ENCODE assay signal across 8 mouse cellular contexts in the genomic region with DNA sequence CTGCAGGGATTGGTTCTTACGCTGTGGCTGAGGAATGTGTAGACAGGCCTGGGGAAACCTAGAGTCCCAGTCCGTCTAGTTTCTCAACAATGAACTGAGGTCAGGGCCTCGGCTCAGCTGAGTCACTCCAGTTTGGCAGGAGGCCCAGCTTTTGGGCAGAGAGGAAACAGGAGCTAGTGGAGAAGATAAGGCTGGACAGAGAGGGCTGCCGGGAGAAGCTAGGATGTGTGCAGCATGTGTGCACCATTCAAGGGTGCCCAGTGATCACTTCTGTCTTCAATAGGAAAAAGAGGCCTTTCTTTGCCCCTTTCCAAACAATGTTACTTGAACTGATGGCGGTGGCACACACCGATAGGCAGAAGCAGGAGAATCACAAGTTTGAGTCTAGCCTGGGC. TPM values are rescaled to one million over a fixed set of nuclear protein-coding genes. Genes with fewer than 3 reads are reported as not detected.
DNase-seq lines count a peak whose midpoint lies in the region; ATAC-seq and TF ChIP-seq lines count a peak whose summit lies in the region.

No protein-coding gene starts in this region.

- no peak overlapping the region for H3K9ac ChIP-seq in midbrain, embryonic 11.5 days (ENCODE audit: low read length)
- H3K9ac ChIP-seq in midbrain, embryonic 15.5 days: no peak overlapping the region
- H3K9ac ChIP-seq in lung, embryonic 14.5 days: no peak overlapping the region
- H3K9ac ChIP-seq in stomach, embryonic 14.5 days (replicated peaks; ENCODE audit: low read depth, low read length): no peak overlapping the region

- no peak for TF ChIP-seq CTCF in lung, embryonic 14.5 days (IDR thresholded peaks at IDR 0.05; ENCODE audit: low read depth)

- H3K27me3 ChIP-seq in midbrain, embryonic 11.5 days (ENCODE audit: control insufficient read depth, insufficient read depth, low read length): no peaks in the 10 kb centered on the region; the same call in 1 of the 2 replicates
- no peaks in the 10 kb centered on the region for H3K27me3 ChIP-seq in midbrain, embryonic 15.5 days (replicated peaks)
- H3K27me3 ChIP-seq in lung, embryonic 14.5 days (ENCODE audit: insufficient read depth, low read length): no peaks in the 10 kb centered on the region
- no peaks in the 10 kb centered on the region for H3K27me3 ChIP-seq in stomach, embryonic 14.5 days (ENCODE audit: control insufficient read depth, insufficient read depth, low read length)

- no peak overlapping the region for H3K4me3 ChIP-seq in midbrain, embryonic 11.5 days (ENCODE audit: low read depth, low read length)
- no peak overlapping the region for H3K4me3 ChIP-seq in midbrain, embryonic 15.5 days
- 0 out of 2 replicates have a peak overlapping the region, but pooled peaks have one; percentile 1 for H3K4me3 ChIP-seq in lung, embryonic 14.5 days (ENCODE audit: low read depth, low read length)
- H3K4me3 ChIP-seq in stomach, embryonic 14.5 days (ENCODE audit: low read depth, low read length): no peak overlapping the region

- no peak overlapping the region for H3K27ac ChIP-seq in midbrain, embryonic 11.5 days (ENCODE audit: low read depth, low read length)
- H3K27ac ChIP-seq in midbrain, embryonic 15.5 days: no peak overlapping the region
- H3K27ac ChIP-seq in lung, embryonic 14.5 days (ENCODE audit: low read depth): peak overlapping the region; percentile 43
- peak overlapping the region; percentile 45 for H3K27ac ChIP-seq in stomach, embryonic 14.5 days (ENCODE audit: low read length)

- no peaks in the 10 kb centered on the region for H3K36me3 ChIP-seq in midbrain, embryonic 11.5 days (ENCODE audit: control insufficient read depth, insufficient read depth, low read length)
- 0 out of 2 replicates have a peak, but pooled peaks cover 3% of the 10 kb centered on the region for H3K36me3 ChIP-seq in midbrain, embryonic 15.5 days (replicated peaks)
- H3K36me3 ChIP-seq in lung, embryonic 14.5 days (ENCODE audit: insufficient read depth): no peaks in the 10 kb centered on the region
- H3K36me3 ChIP-seq in stomach, embryonic 14.5 days (ENCODE audit: control insufficient read depth, insufficient read depth, low read length): no peaks in the 10 kb centered on the region

- no peak overlapping the region for H3K4me2 ChIP-seq in midbrain, embryonic 11.5 days
- no peak overlapping the region for H3K4me2 ChIP-seq in midbrain, embryonic 15.5 days
- no peak overlapping the region for H3K4me2 ChIP-seq in lung, embryonic 14.5 days
- no peak overlapping the region for H3K4me2 ChIP-seq in stomach, embryonic 14.5 days (replicated peaks; ENCODE audit: low read depth, low read length)

- peak; percentile 72 for DNase-seq in midbrain, embryonic 11.5 days (ENCODE audit: low spot score, missing footprints)
- peak; percentile 94 for DNase-seq in lung, embryonic 14.5 days
- DNase-seq in neural tube, embryonic 10.5 days (ENCODE audit: extremely low spot score, low spot score): no peak
- no peak for DNase-seq in left cerebral cortex, postnatal 36 days (ENCODE audit: low spot score in 2 of 2)

- ATAC-seq in midbrain, embryonic 11.5 days (ENCODE audit: low FRiP score): no peak
- ATAC-seq in midbrain, embryonic 15.5 days (replicated peaks): no peak
- ATAC-seq in erythroid progenitor cell, adult 5-6 weeks (replicated peaks; ENCODE audit: low FRiP score, poor library complexity, severe bottlenecking): peak; percentile 83
- peak; percentile 80 to 84 for ATAC-seq in hematopoietic stem cell, adult 5-6 weeks (replicated peaks in 1 of 2; ENCODE audit: insufficient read depth in 1 of 2, low FRiP score in 2 of 2, low TSS enrichment in 1 of 2, low read depth in 1 of 2, poor library complexity in 2 of 2, severe bottlenecking in 2 of 2)
- peak; percentile 77 for ATAC-seq in lung, embryonic 14.5 days (ENCODE audit: insufficient read depth)
- ATAC-seq in stomach, embryonic 14.5 days (ENCODE audit: insufficient number of reproducible peaks, insufficient read depth, low FRiP score, low read depth): peak; percentile 68; the same call in 1 of the 2 replicates

- H3K9me3 ChIP-seq in midbrain, embryonic 11.5 days (ENCODE audit: control insufficient read depth, low read length): no peaks in the 10 kb centered on the region
- no peaks in the 10 kb centered on the region for H3K9me3 ChIP-seq in midbrain, embryonic 15.5 days
- no peaks in the 10 kb centered on the region for H3K9me3 ChIP-seq in lung, embryonic 14.5 days (ENCODE audit: low read depth, low read length)
- H3K9me3 ChIP-seq in stomach, embryonic 14.5 days (ENCODE audit: control insufficient read depth, low read depth, low read length): no peaks in the 10 kb centered on the region

- intact Hi-C loops in left cerebral cortex, postnatal 36 days (cut with DNase I): no loop called here

- 83% methylated on average over 6 of the region's 6 CpGs for WGBS in midbrain, embryonic 11.5 days
- WGBS in midbrain, embryonic 15.5 days: 75% methylated on average over 6 of the region's 6 CpGs
- WGBS in lung, embryonic 14.5 days: 32% methylated on average over 6 of the region's 6 CpGs
- 40% methylated on average over 6 of the region's 6 CpGs for WGBS in stomach, embryonic 14.5 days

- peaks cover 11% of the 10 kb centered on the region for H3K4me1 ChIP-seq in midbrain, embryonic 11.5 days (ENCODE audit: control insufficient read depth, insufficient read depth, low read length)
- peaks cover 14% of the 10 kb centered on the region for H3K4me1 ChIP-seq in midbrain, embryonic 15.5 days
- peaks cover 10% of the 10 kb centered on the region; the same call in 1 of the 2 replicates for H3K4me1 ChIP-seq in lung, embryonic 14.5 days (ENCODE audit: insufficient read depth)
- H3K4me1 ChIP-seq in stomach, embryonic 14.5 days (ENCODE audit: control insufficient read depth, insufficient read depth, low read length): peaks cover 15% of the 10 kb centered on the region; the same call in 1 of the 2 replicates

RNA-seq across cellular contexts. Expression of a gene that starts 3.2 kb away (rescaled TPM):
- polyA plus RNA-seq in midbrain, embryonic 11.5 days (2014; fragmentation: Nextera tagmentation; extraction: Ambion mirVana): 2.4 and 3.4 TPM in 2 replicates
- polyA plus RNA-seq in midbrain, embryonic 15.5 days (2015; fragmentation: Nextera tagmentation; extraction: Ambion mirVana): 13.4 and 14.1 TPM in 2 replicates
- not detected in 2 replicates for total RNA-seq in erythroid progenitor cell, adult 5-6 weeks (2015; ENCODE audit: low replicate concordance)
- total RNA-seq in erythroid progenitor cell, adult 5-6 weeks (2017; ENCODE audit: low replicate concordance): not detected in 2 replicates
- total RNA-seq in hematopoietic stem cell, adult 5-6 weeks (2017): 0.25 and 0.50 TPM in 2 replicates
- 2.8 and 4.9 TPM in 2 replicates for polyA plus RNA-seq in lung, embryonic 14.5 days (2014; fragmentation: Nextera tagmentation; extraction: Ambion mirVana)
- 4.9 and 6.3 TPM in 2 replicates for polyA plus RNA-seq in stomach, embryonic 14.5 days (2014; fragmentation: Nextera tagmentation; extraction: Ambion mirVana)
- total RNA-seq in left cerebral cortex, postnatal 36 days (2021): 10 to 100 TPM; 13.0 to 20.1 TPM

RNA-seq across cellular contexts. Expression of a gene that starts 3.3 kb away (rescaled TPM):
- 30.6 and 35.7 TPM in 2 replicates for polyA plus RNA-seq in midbrain, embryonic 11.5 days (2014; fragmentation: Nextera tagmentation; extraction: Ambion mirVana)
- 49.3 and 52.4 TPM in 2 replicates for polyA plus RNA-seq in midbrain, embryonic 15.5 days (2015; fragmentation: Nextera tagmentation; extraction: Ambion mirVana)
- 13.8 TPM in 1 of 2 replicates, not detected in the other for total RNA-seq in erythroid progenitor cell, adult 5-6 weeks (2015; ENCODE audit: low replicate concordance)
- total RNA-seq in erythroid progenitor cell, adult 5-6 weeks (2017; ENCODE audit: low replicate concordance): not detected in 2 replicates
- 12.7 and 18.1 TPM in 2 replicates for total RNA-seq in hematopoietic stem cell, adult 5-6 weeks (2017)
- polyA plus RNA-seq in lung, embryonic 14.5 days (2014; fragmentation: Nextera tagmentation; extraction: Ambion mirVana): 39.5 and 40.1 TPM in 2 replicates
- 60.7 and 62.4 TPM in 2 replicates for polyA plus RNA-seq in stomach, embryonic 14.5 days (2014; fragmentation: Nextera tagmentation; extraction: Ambion mirVana)
- 10 to 100 TPM; 32.8 to 38.5 TPM for total RNA-seq in left cerebral cortex, postnatal 36 days (2021)

RNA-seq across cellular contexts. Expression of a gene that starts 6.1 kb away (rescaled TPM):
- polyA plus RNA-seq in midbrain, embryonic 11.5 days (2014; fragmentation: Nextera tagmentation; extraction: Ambion mirVana): 7.8 and 9.1 TPM in 2 replicates
- 15.4 and 15.5 TPM in 2 replicates for polyA plus RNA-seq in midbrain, embryonic 15.5 days (2015; fragmentation: Nextera tagmentation; extraction: Ambion mirVana)
- total RNA-seq in erythroid progenitor cell, adult 5-6 weeks (2015; ENCODE audit: low replicate concordance): 3.8 and 7.2 TPM in 2 replicates
- 5.0 and 11.6 TPM in 2 replicates for total RNA-seq in erythroid progenitor cell, adult 5-6 weeks (2017; ENCODE audit: low replicate concordance)
- total RNA-seq in hematopoietic stem cell, adult 5-6 weeks (2017): 13.5 and 14.6 TPM in 2 replicates
- 8.6 and 8.8 TPM in 2 replicates for polyA plus RNA-seq in lung, embryonic 14.5 days (2014; fragmentation: Nextera tagmentation; extraction: Ambion mirVana)
- polyA plus RNA-seq in stomach, embryonic 14.5 days (2014; fragmentation: Nextera tagmentation; extraction: Ambion mirVana): 41.4 and 42.7 TPM in 2 replicates
- 10 to 100 TPM; 13.5 to 16.1 TPM for total RNA-seq in left cerebral cortex, postnatal 36 days (2021)

RNA-seq across cellular contexts. Expression of a gene that starts 12.7 kb away (rescaled TPM):
- 19.1 and 22.2 TPM in 2 replicates for polyA plus RNA-seq in midbrain, embryonic 11.5 days (2014; fragmentation: Nextera tagmentation; extraction: Ambion mirVana)
- 116 and 120 TPM in 2 replicates for polyA plus RNA-seq in midbrain, embryonic 15.5 days (2015; fragmentation: Nextera tagmentation; extraction: Ambion mirVana)
- 1.3 TPM in 1 of 2 replicates, not detected in the other for total RNA-seq in erythroid progenitor cell, adult 5-6 weeks (2015; ENCODE audit: low replicate concordance)
- total RNA-seq in erythroid progenitor cell, adult 5-6 weeks (2017; ENCODE audit: low replicate concordance): not detected in 2 replicates
- 0.15 and 0.25 TPM in 2 replicates for total RNA-seq in hematopoietic stem cell, adult 5-6 weeks (2017)
- 7.7 and 10.2 TPM in 2 replicates for polyA plus RNA-seq in lung, embryonic 14.5 days (2014; fragmentation: Nextera tagmentation; extraction: Ambion mirVana)
- 8.5 and 9.9 TPM in 2 replicates for polyA plus RNA-seq in stomach, embryonic 14.5 days (2014; fragmentation: Nextera tagmentation; extraction: Ambion mirVana)
- total RNA-seq in left cerebral cortex, postnatal 36 days (2021): 100 to 1,000 TPM; 193 to 201 TPM

RNA-seq across cellular contexts. Expression of a gene that starts 31.5 kb away (rescaled TPM):
- 20.3 and 22.3 TPM in 2 replicates for polyA plus RNA-seq in midbrain, embryonic 11.5 days (2014; fragmentation: Nextera tagmentation; extraction: Ambion mirVana)
- 10.5 TPM in 2 replicates for polyA plus RNA-seq in midbrain, embryonic 15.5 days (2015; fragmentation: Nextera tagmentation; extraction: Ambion mirVana)
- 0.42 and 3.2 TPM in 2 replicates for total RNA-seq in erythroid progenitor cell, adult 5-6 weeks (2015; ENCODE audit: low replicate concordance)
- 0.51 TPM in 1 of 2 replicates, not detected in the other for total RNA-seq in erythroid progenitor cell, adult 5-6 weeks (2017; ENCODE audit: low replicate concordance)
- total RNA-seq in hematopoietic stem cell, adult 5-6 weeks (2017): 6.4 and 7.2 TPM in 2 replicates
- 10.2 and 12.2 TPM in 2 replicates for polyA plus RNA-seq in lung, embryonic 14.5 days (2014; fragmentation: Nextera tagmentation; extraction: Ambion mirVana)
- polyA plus RNA-seq in stomach, embryonic 14.5 days (2014; fragmentation: Nextera tagmentation; extraction: Ambion mirVana): 8.9 and 10.4 TPM in 2 replicates
- total RNA-seq in left cerebral cortex, postnatal 36 days (2021): 10 to 100 TPM; 14.8 to 15.2 TPM

Comparison
In these comparisons a context has a peak if more than half of its experiments do, and no peak if none do; other contexts are left out.
1. ATAC-seq: peak in erythroid progenitor cell, adult 5-6 weeks (single experiment), hematopoietic stem cell, adult 5-6 weeks (2 of 2), lung, embryonic 14.5 days (single experiment) and stomach, embryonic 14.5 days (single experiment); none in midbrain, embryonic 11.5 days (single experiment) and midbrain, embryonic 15.5 days (single experiment).
2. DNase-seq: peak in midbrain, embryonic 11.5 days (single experiment) and lung, embryonic 14.5 days (single experiment); none in neural tube, embryonic 10.5 days (single experiment) and left cerebral cortex, postnatal 36 days (0 of 2).
3. H3K27ac ChIP-seq: peak in lung, embryonic 14.5 days (single experiment) and stomach, embryonic 14.5 days (single experiment); none in midbrain, embryonic 11.5 days (single experiment) and midbrain, embryonic 15.5 days (single experiment).